Mouse (Mus musculus) liver, postnatal 0 days (tissue): ENCODE data around the gene Mettl14.

Source experiments
- CTCF ChIP-seq: sonication (generic); IDR thresholded peaks from 2 replicates; pipeline ENCODE4 v1.5.1; 2016; ENCODE audit warnings: antibody characterized with exemption, low read depth
- EP300 ChIP-seq: IDR thresholded peaks from 2 replicates; pipeline ENCODE4 v1.6.1; 2016; ENCODE audit warnings: antibody characterized with exemption, low read depth, mild to moderate bottlenecking

DNA sequence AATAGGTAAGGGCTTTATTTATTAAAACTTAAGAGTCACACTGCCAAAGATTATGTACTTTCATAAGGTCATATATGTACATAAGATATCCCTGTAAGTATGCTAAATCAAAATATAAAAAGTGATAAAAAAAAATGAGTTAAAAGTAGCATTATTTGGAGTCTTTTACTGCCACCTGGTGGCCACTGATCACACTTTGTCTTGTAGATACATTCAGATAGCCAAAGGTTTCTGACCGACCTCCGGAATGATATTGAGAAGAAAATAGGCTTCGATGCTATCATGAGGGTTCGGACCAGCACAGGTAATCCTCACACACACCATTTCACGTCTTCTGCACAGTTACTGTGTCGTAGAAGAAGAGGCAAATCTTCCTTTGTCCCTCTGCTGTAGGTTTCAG is 32.7 kb downstream of the Mettl14 start:
- TF ChIP-seq CTCF (peak; percentile 58), EP300 (no peak)
